Mouse (Mus musculus) testis, adult 2 months (tissue): ENCODE data around the gene Cyp2b10. TPM values are rescaled to one million over a fixed set of nuclear protein-coding genes. Genes with fewer than 3 reads are reported as not detected.

Experiments used
- H3K27ac ChIP-seq: fragments of 200-500 bp; 2 replicates; pipeline ENCODE4 v1.5.1; 2012; ENCODE audit warnings: low read depth, low read length; ENCODE audit not compliant: control insufficient read depth, insufficient read depth
- H3K27me3 ChIP-seq: fragments of 200-500 bp; 2 replicates; pipeline ENCODE4 v1.6.1; 2012; ENCODE audit warnings: mild to moderate bottlenecking, low read length, moderate library complexity; ENCODE audit not compliant: control insufficient read depth, insufficient read depth
- H3K36me3 ChIP-seq: fragments of 200-500 bp; 2 replicates; pipeline ENCODE4 v1.6.1; 2012; ENCODE audit warnings: mild to moderate bottlenecking, low read length; ENCODE audit not compliant: control insufficient read depth, insufficient read depth
- H3K4me1 ChIP-seq: fragments of 200-500 bp; 2 replicates; pipeline ENCODE4 v1.6.1; 2012; ENCODE audit warnings: low read length; ENCODE audit not compliant: control insufficient read depth, insufficient read depth
- H3K4me3 ChIP-seq: fragments of 200-500 bp; 2 replicates; pipeline ENCODE4 v1.5.1; 2012; ENCODE audit warnings: low read depth, mild to moderate bottlenecking, low read length, moderate library complexity, mixed read lengths; ENCODE audit not compliant: control insufficient read depth
- CTCF ChIP-seq: fragments of 200-500 bp; IDR thresholded peaks from 2 replicates; pipeline ENCODE4 v1.5.1; 2012; ENCODE audit warnings: low read depth, mild to moderate bottlenecking, inconsistent platforms, low read length, moderate library complexity; ENCODE audit not compliant: control insufficient read depth, insufficient read depth, insufficient replicate concordance
- POLR2A ChIP-seq: fragments of 200-500 bp; IDR thresholded peaks from 2 replicates; pipeline ENCODE4 v1.6.1; 2012; ENCODE audit warnings: low read depth, mild to moderate bottlenecking, inconsistent platforms, low read length, moderate library complexity; ENCODE audit not compliant: control insufficient read depth
- polyA plus RNA-seq: library from polyadenylated mRNA; depleted of rRNA; stranded (reverse); fragments of >200 nt; gene quantifications from 2 replicates; pipeline ENCODE4 v1.2.3, GENCODE M21; 2012; rRNA removed

Cyp2b10 gene
- polyA plus RNA-seq = 0.08 TPM in 1 of 2 replicates, not detected in the other

DNA sequence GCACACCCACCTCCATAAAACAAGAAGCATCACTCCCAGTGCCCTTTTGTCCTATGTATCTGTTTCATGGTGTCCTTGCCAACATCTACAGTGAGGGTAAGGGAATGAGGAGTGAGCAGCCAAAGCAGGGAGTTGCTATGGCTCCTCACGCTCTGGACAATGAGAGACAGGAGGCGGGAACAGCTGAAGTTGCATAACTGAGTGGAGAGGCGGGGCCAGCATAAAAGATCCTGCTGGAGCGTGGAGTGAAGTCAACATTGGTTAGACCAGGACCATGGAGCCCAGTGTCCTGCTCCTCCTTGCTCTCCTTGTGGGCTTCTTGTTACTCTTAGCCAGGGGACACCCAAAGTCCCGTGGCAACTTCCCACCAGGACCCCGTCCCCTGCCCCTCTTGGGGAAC, at the start of gene Cyp2b10:
Gene Cyp2b10, plus strand, starts transcription at position 210 of the 400 bp plus-strand sequence.
- Histone ChIP-seq H3K4me3 (no peak within 1 kb of the TSS), H3K27me3 (no peaks in the 10 kb centered on the region), H3K36me3 (no peaks in the 10 kb centered on the region), H3K4me1 (no peaks in the 10 kb centered on the region), H3K27ac (no peak within 1 kb of the TSS)
- TF ChIP-seq POLR2A (no peak), CTCF (no peak)

- Histone ChIP-seq H3K4me3 (peak overlapping the region; percentile 82), H3K27me3 (no peaks in the 10 kb centered on the region), H3K4me1 (peaks cover 2% of the 10 kb centered on the region; the same call in 1 of the 2 replicates), H3K27ac (peak overlapping the region; percentile 63; the same call in 1 of the 2 replicates), H3K36me3 (no peaks in the 10 kb centered on the region)
- TF ChIP-seq POLR2A (no peak), CTCF (peak; percentile 38; the same call in 1 of the 2 replicates)
Observed at GRCm38 (mm10) chr7:25847722-25848443, 49.5 kb upstream of the Cyp2b10 start.

- peaks cover 2% of the 10 kb centered on the region; the same call in 1 of the 2 replicates for H3K4me1 ChIP-seq
- TF ChIP-seq CTCF (no peak), POLR2A (no peak)
- H3K27me3 ChIP-seq = no peaks in the 10 kb centered on the region
- H3K27ac ChIP-seq = peak overlapping the region; percentile 63; the same call in 1 of the 2 replicates
- no peaks in the 10 kb centered on the region for H3K36me3 ChIP-seq
- peak overlapping the region; percentile 82 for H3K4me3 ChIP-seq
Observed at GRCm38 (mm10) chr7:25848444-25848812, 49.0 kb upstream of the Cyp2b10 start.

DNA sequence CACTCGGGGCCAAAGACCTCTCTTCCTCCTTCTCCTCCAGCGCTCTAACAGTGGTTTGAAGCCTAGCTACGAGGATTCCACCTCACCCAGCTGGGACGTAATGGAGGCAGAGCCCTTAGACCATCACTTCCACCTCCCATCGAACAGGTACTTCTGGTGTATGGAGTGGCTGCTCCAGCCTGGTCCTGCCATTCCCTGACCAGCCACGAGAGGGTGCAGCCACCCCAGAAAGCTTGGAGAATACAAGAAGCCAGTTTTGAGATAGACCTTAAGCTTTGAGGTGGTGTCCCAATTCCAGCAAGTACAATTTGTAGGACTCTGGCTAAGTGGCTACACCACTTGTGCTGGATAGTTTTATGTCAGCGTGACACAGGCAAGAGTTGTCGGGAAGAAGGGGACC, 42.3 kb upstream of the Cyp2b10 start:
- Histone ChIP-seq H3K4me1 (peaks cover 6% of the 10 kb centered on the region; the same call in 1 of the 2 replicates), H3K27ac (no peak overlapping the region), H3K4me3 (peak overlapping the region; percentile 2; the same call in 1 of the 2 replicates), H3K27me3 (no peaks in the 10 kb centered on the region), H3K36me3 (no peaks in the 10 kb centered on the region)
- TF ChIP-seq CTCF = peak; percentile 87
- TF ChIP-seq POLR2A = no peak

- H3K27ac ChIP-seq = no peak overlapping the region
- no peaks in the 10 kb centered on the region for H3K27me3 ChIP-seq
- TF ChIP-seq CTCF = no peak; the same call in 1 of the 2 replicates
- TF ChIP-seq POLR2A = no peak
- peaks cover 4% of the 10 kb centered on the region; the same call in 1 of the 2 replicates for H3K4me1 ChIP-seq
- H3K4me3 ChIP-seq = no peak overlapping the region
- H3K36me3 ChIP-seq = no peaks in the 10 kb centered on the region
Observed at GRCm38 (mm10) chr7:25859962-25860870, 37.2 kb upstream of the Cyp2b10 start.

DNA sequence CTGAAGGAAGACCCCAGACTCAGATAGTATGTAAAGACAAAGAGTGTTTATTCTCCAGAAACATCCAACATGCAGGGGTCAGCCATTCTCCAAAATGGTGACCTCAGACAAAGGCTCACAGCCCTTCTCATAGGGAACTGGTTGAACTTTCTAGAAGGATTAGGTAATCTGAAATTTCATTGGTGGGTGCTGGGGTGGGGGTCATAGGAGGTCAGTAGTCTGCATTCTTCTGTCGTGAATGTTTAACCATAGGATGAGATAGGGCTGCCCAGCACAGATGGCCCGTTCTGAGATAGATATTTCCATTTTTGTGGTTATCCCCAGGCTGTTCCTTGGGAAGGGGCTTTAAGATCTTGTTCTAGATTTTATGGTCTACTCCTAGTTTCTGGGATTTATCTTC, 35.1 kb upstream of the Cyp2b10 start:
- no peak for TF ChIP-seq POLR2A
- TF ChIP-seq CTCF = no peak
- Histone ChIP-seq H3K36me3 (no peaks in the 10 kb centered on the region), H3K4me3 (no peak overlapping the region), H3K4me1 (peaks cover 4% of the 10 kb centered on the region; the same call in 1 of the 2 replicates), H3K27ac (no peak overlapping the region), H3K27me3 (no peaks in the 10 kb centered on the region)

DNA sequence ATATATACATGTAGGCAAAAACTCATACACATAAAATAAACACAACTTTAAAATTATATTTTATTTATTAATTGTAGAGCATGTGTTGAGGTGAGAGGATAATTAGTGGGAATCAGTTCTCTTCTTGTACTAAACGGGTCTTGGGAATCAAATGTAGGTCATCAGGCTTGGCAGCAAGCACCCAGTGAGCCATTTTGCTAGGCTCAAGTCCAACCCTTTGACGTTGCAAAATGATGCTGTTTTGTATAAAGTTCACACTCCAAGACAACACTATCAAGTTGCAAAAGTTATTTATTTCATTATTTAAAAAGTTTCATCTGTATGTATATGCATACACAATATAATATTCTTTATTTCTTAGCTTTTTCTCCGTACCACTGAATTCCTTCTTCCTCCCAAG, 33.7 kb upstream of the Cyp2b10 start:
- no peak for TF ChIP-seq CTCF
- no peak for TF ChIP-seq POLR2A
- Histone ChIP-seq H3K4me1 (peaks cover 4% of the 10 kb centered on the region; the same call in 1 of the 2 replicates), H3K4me3 (no peak overlapping the region), H3K27ac (no peak overlapping the region), H3K36me3 (no peaks in the 10 kb centered on the region), H3K27me3 (no peaks in the 10 kb centered on the region)
